8 mouse cellular contexts compared by ENCODE assay signal in the genomic region with DNA sequence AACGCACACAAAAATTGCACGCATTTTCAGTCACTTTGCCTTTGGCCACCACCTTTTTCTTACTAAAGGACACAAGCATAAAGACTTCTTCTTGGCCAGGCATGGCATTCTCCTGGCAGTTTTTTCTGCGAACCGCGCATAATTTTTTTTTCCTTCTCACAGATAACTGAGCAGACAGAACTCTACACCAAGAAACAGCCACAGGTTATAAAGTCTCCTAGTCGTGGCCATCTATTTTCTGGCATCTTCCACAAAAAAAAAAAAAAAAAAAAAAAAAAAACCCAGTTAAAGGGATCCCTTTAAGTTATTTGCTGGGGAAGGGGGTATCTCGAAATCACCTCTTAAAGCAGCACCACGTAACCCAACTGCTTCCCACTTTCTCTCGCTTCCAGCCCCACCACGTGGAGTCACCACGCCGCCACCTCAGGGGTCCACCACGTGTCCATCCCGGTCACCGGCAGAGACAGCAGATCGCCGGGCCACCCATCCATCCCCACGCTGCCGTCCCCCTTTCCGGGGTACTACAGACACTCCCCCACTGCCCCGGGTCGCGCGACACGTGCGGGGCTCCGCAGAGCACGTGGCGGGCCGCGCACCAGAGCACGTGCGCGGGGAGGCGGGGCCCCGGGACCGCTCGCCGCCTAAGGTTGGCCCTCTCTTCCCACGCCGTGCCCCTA. TPM values are rescaled to one million over a fixed set of nuclear protein-coding genes. Genes with fewer than 3 reads are reported as not detected.
A peak's percentile ranks its signal among the peaks of the same experiment; 100 is the strongest.
DNase-seq lines count a peak whose midpoint lies in the region; ATAC-seq and TF ChIP-seq lines count a peak whose summit lies in the region.

No protein-coding gene starts in this region.

- peak overlapping the region; percentile 99 for H3K4me3 ChIP-seq in lung, adult 2 months (replicated peaks; ENCODE audit: extremely low read depth, low read depth, low read length)
- peak overlapping the region; percentile 80 for H3K4me3 ChIP-seq in embryonic fibroblast, embryonic 13.5 days (ENCODE audit: insufficient read depth, low read length)
- peak overlapping the region; percentile 78 for H3K4me3 ChIP-seq in intestine, embryonic 16.5 days (ENCODE audit: low read length)
- H3K4me3 ChIP-seq in neural tube, embryonic 13.5 days = peak overlapping the region; percentile 81

- peak overlapping the region; percentile 91 for H3K9ac ChIP-seq in intestine, embryonic 16.5 days (ENCODE audit: low read depth, low read length)
- peak overlapping the region; percentile 92 for H3K9ac ChIP-seq in neural tube, embryonic 13.5 days

- no peak for TF ChIP-seq CTCF in lung, adult 2 months (IDR thresholded peaks at IDR 0.05; ENCODE audit: insufficient read depth, low read length)
- no peak for TF ChIP-seq CTCF in embryonic fibroblast, embryonic 13.5 days (IDR thresholded peaks at IDR 0.05; ENCODE audit: borderline replicate concordance, insufficient read depth, low read length)

- ATAC-seq in intestine, embryonic 16.5 days = no peak
- ATAC-seq in neural tube, embryonic 13.5 days (ENCODE audit: low read depth) = no peak

- H3K9me3 ChIP-seq in intestine, embryonic 16.5 days (ENCODE audit: control insufficient read depth, low read length) = no peaks in the 10 kb centered on the region
- no peaks in the 10 kb centered on the region for H3K9me3 ChIP-seq in neural tube, embryonic 13.5 days

- H3K36me3 ChIP-seq in intestine, embryonic 16.5 days (ENCODE audit: control insufficient read depth, insufficient read depth, low read length) = peaks cover 10% of the 10 kb centered on the region
- peaks cover 43% of the 10 kb centered on the region for H3K36me3 ChIP-seq in neural tube, embryonic 13.5 days

- H3K4me2 ChIP-seq in intestine, embryonic 16.5 days (ENCODE audit: low read depth, low read length) = peak overlapping the region; percentile 55
- H3K4me2 ChIP-seq in neural tube, embryonic 13.5 days = peak overlapping the region; percentile 81

- peak overlapping the region; percentile 94 for H3K27ac ChIP-seq in embryonic fibroblast, embryonic 13.5 days (ENCODE audit: insufficient read depth, low read length)
- H3K27ac ChIP-seq in intestine, embryonic 16.5 days (ENCODE audit: low read length) = peak overlapping the region; percentile 99
- peak overlapping the region; percentile 98 for H3K27ac ChIP-seq in neural tube, embryonic 13.5 days (replicated peaks)

- peaks cover 7% of the 10 kb centered on the region for H3K4me1 ChIP-seq in lung, adult 2 months (ENCODE audit: control insufficient read depth, insufficient read depth, low read length)
- H3K4me1 ChIP-seq in embryonic fibroblast, embryonic 13.5 days (ENCODE audit: control insufficient read depth, insufficient read depth, low read length) = peaks cover 5% of the 10 kb centered on the region; the same call in 1 of the 2 replicates
- peaks cover 13% of the 10 kb centered on the region for H3K4me1 ChIP-seq in intestine, embryonic 16.5 days (ENCODE audit: control insufficient read depth, insufficient read depth, low read length)
- H3K4me1 ChIP-seq in neural tube, embryonic 13.5 days (replicated peaks) = peaks cover 28% of the 10 kb centered on the region

- no peaks in the 10 kb centered on the region for H3K27me3 ChIP-seq in intestine, embryonic 16.5 days (replicated peaks; ENCODE audit: control insufficient read depth, insufficient read depth, low read length)
- no peaks in the 10 kb centered on the region for H3K27me3 ChIP-seq in neural tube, embryonic 13.5 days

- WGBS in lung, adult 2 months = under 1% methylated on average over 41 of the region's 41 CpGs
- under 1% methylated on average over 41 of the region's 41 CpGs for WGBS in intestine, embryonic 16.5 days
- under 1% methylated on average over 41 of the region's 41 CpGs for WGBS in neural tube, embryonic 13.5 days

- TF ChIP-seq POLR2A in lung, adult 2 months (IDR thresholded peaks at IDR 0.05; ENCODE audit: borderline replicate concordance, extremely low read depth, low read depth, low read length) = no peak
- TF ChIP-seq POLR2A in embryonic fibroblast, embryonic 13.5 days (IDR thresholded peaks at IDR 0.05; ENCODE audit: low read depth, low read length) = no peak

- no peak for DNase-seq in lung, adult 2 months
- no peak for DNase-seq in lung, postnatal 14 days
- DNase-seq in layer of hippocampus, adult 8-10 months (ENCODE audit: low spot score in 2 of 2) = no peak
- no peak for DNase-seq in kidney, adult 11 months
- DNase-seq in layer of hippocampus, adult 9-10 months (ENCODE audit: low spot score) = no peak

RNA-seq across cellular contexts. Expression of a gene that starts 0.8 kb away (rescaled TPM):
- 6.1 and 8.1 TPM in 2 replicates for polyA plus RNA-seq in lung, adult 2 months (2012; rRNA removed)
- 469 and 498 TPM in 2 replicates for polyA plus RNA-seq in embryonic fibroblast, embryonic 13.5 days (2011; ENCODE audit: insufficient read length, low read depth, missing spikeins)
- polyA plus RNA-seq in intestine, embryonic 16.5 days (2015; fragmentation: Nextera tagmentation; extraction: Ambion mirVana) = 355 and 416 TPM in 2 replicates
- polyA plus RNA-seq in neural tube, embryonic 13.5 days (2015; fragmentation: Nextera tagmentation; extraction: Ambion mirVana) = 213 and 222 TPM in 2 replicates
- total RNA-seq in layer of hippocampus, adult 8-10 months (2022) = 100 to 1,000 TPM; 138 to 171 (median 146) TPM

RNA-seq across cellular contexts. Expression of a gene that starts 55.7 kb away (rescaled TPM):
- 13.7 and 16.4 TPM in 2 replicates for polyA plus RNA-seq in lung, adult 2 months (2012; rRNA removed)
- 0.19 TPM in 1 of 2 replicates, not detected in the other for polyA plus RNA-seq in embryonic fibroblast, embryonic 13.5 days (2011; ENCODE audit: insufficient read length, low read depth, missing spikeins)
- 5.3 and 6.7 TPM in 2 replicates for polyA plus RNA-seq in intestine, embryonic 16.5 days (2015; fragmentation: Nextera tagmentation; extraction: Ambion mirVana)
- 3.3 and 4.2 TPM in 2 replicates for polyA plus RNA-seq in neural tube, embryonic 13.5 days (2015; fragmentation: Nextera tagmentation; extraction: Ambion mirVana)
- total RNA-seq in layer of hippocampus, adult 8-10 months (2022) = 1 to 10 TPM in 2 of 4 experiments, under 1 TPM in 2; 0.63 to 2.1 (median 1.1) TPM

Comparison
In these comparisons a context has a peak if more than half of its experiments do, and no peak if none do; other contexts are left out.
1. RNA of a gene that starts 0.8 kb away (polyA plus RNA-seq): 469 to 498 TPM in embryonic fibroblast, embryonic 13.5 days, 355 to 416 TPM in intestine, embryonic 16.5 days and 213 to 222 TPM in neural tube, embryonic 13.5 days; 6.1 to 8.1 TPM in lung, adult 2 months; every median in the first group is over 10 times any median in the second.
2. Peak in every context shown above with its lines, with median percentiles within 50 percentile points of each other: H3K4me3 ChIP-seq and H3K27ac ChIP-seq.